Mouse (Mus musculus) B cell, adult 2 months (primary cell): ENCODE results near the gene Ufsp1.

Experiments used
- DNase-seq, 2 experiments: peaks; one replicate each; pipeline ENCODE4 v3.0.0; 2022

Gene Ufsp1

DNA sequence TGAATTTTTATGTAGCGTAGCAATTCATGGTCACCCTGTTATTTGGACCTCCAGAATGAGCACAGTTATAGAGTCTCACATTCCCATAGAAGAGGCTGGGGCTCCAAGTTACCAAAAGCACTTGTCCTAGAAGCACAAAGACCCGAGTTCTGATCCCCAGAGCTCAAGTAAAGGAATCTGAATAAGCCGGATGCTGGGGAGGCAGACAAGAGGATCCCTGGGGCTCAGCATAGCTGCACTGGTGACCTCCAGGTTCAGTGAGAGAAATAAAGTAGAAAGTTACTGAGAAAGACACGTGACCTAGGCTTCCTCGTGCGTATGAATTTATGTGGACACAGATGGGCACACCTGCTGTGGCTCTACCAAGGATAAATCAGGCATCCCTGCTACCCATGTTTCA, 40.6 kb downstream of the Ufsp1 start:
- DNase-seq = no peak

- no peak for DNase-seq
These were observed 42.8 kb downstream of the Ufsp1 start for GRCm38 (mm10) chr5:137337190-137337589.

- DNase-seq = peak; percentile 74 to 78
These were observed 43.8 kb downstream of the Ufsp1 start for GRCm38 (mm10) chr5:137338256-137338655.

DNA sequence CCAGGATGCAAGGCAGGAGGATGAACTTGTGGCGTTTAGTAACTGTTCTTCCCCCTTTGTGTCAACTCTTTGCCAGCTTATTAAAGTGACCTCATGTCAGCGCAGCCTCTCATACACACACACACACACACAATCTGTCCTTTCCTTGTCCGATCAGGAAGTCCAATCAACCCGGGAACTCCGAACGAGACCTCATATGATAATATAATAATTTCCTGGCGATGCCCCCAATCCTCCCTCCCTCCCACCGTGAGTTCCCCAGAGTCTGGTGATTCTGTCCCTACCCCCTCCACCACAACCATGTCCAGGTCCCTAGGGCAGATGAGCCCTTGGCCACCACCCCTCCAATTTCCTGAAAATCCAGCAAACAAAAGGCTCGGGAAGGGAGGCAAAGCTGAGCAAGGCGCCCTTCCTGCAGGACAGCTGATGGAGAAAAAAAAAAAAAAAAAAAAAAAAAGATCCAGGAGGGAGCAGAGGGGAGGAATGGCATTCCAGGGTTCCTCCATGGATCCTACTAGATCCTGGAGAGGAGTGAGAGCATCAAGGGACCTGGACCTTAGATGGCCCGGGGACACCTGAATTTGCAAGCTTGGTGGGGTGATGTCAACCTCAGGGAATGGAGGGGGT, 44.3 kb downstream of the Ufsp1 start:
- DNase-seq = peak in 1 of 2 experiments; percentile 14

DNA sequence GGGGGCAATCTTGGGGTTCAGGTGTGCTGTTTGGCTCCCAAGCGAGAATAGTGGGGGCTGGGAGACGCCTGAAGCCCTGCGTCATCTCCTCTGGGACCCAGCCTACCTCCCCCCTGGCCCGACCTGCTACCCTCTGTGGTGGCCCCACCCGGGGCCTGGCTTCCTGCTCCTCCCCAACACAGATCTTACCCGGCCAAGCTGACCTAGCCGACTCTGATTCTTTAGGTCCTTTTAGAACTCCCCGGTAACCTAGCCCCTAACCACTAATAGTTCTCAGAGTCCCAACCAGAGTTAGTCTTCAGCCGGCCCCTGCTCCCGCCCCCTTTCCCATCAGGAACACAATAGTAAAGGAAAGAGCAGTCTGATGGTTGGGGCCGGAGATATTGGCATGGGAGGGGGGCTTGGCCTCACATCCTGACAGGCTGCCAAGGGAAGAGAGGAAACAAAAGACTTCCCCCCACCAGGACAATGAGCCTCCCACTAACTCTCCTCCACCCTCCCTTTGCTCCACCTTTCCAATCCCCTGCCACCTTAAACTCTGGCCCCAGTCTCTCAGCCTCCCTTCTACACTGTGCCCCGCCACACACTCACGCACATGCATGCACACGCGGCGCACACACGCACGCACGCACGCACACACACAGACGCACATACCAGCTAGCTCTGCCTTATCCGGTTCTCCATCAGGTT, 45.0 kb downstream of the Ufsp1 start:
- DNase-seq = peak in 1 of 2 experiments; percentile 7

DNA sequence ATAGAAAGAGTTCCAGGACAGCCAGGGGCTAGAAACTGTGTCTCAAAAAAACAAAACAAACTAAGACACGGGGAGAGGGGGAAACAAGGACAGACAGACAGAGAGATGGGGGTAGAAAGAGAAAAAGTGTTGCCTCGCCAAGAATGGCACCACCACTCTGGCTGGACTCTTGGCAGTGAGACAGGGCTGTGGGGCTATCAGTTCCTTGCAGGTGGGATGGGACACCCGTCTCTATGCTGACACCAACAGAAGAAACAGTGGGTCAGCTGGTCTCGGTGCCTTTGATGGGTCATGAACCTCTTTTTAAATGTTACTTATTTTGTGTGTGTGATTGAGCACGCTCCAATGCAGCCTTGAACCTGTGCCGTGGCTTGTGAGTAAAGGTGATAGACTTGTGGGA, 45.8 kb downstream of the Ufsp1 start:
- DNase-seq = no peak

DNA sequence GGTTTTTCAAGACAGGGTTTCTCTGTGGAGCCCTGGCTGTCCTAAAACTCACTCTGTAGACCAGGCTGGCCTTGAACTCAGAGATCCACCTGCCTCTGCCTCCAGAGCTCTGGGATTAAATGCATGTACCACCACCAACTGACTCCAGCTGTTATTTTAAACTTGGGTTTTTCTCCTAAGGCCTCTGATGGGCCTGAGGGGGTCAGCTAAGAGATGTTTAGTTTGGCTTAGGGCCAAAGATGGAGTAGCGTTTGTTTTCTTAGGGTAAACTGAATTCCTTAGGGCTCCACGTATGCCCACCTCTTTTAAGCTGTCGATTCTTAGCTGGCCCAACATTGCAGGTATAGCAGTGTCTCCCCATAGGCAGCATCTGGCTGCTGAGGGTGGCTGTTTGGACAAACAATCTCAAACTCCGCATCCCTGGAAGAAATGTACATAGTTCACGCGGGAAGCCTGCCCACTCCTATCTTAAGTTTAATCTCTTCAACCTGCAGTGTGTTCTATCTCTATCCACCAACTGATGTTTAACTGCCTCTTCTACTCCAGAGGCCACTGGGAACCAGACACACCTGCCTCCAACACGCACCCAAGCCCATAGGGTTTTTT, 48.1 kb downstream of the Ufsp1 start:
- DNase-seq = no peak

- DNase-seq = no peak
These were observed 49.0 kb downstream of the Ufsp1 start for GRCm38 (mm10) chr5:137343412-137343811.

DNA sequence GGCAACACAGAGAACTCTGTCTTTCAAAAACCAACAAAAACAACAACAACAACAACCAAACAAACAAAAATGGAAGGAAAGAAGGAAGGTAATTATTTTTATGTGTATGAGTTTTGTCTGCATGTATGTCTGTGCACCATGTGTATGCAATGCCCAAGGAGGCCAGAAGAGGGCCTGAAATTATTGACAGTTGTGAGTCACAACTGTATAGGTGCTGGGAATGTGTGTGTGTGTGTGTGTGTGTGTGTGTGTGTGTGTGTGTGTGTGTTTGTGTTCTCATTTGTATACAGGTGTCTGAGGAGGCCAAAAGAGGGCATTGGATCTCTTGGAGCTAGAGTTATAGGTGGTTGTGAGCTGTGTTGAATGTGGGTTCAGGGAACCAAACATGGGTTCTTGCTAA, 49.4 kb downstream of the Ufsp1 start:
- DNase-seq = peak; percentile 10 to 24
